Mouse (Mus musculus) heart, adult 2 months (tissue): ENCODE data around the gene Gm42791. TPM values are rescaled to one million over a fixed set of nuclear protein-coding genes. Genes with fewer than 3 reads are reported as not detected.

Experiments used
- DNase-seq, 2 experiments: peaks; one replicate each; pipeline ENCODE4 v3.0.0; 2021
- H3K27ac ChIP-seq: fragments of 200-600 bp; 2 replicates; pipeline ENCODE4 v1.8.1; 2022
- H3K27me3 ChIP-seq: fragments of 200-500 bp; 2 replicates; pipeline ENCODE4 v1.6.1; 2012; ENCODE audit warnings: mild to moderate bottlenecking, low read length, inconsistent platforms, mixed read lengths; ENCODE audit not compliant: control insufficient read depth, insufficient read depth
- H3K36me3 ChIP-seq: fragments of 200-500 bp; 2 replicates; pipeline ENCODE4 v1.6.1; 2012; ENCODE audit warnings: low read length, inconsistent platforms; ENCODE audit not compliant: control insufficient read depth, insufficient read depth
- H3K4me1 ChIP-seq: fragments of 200-500 bp; 2 replicates; pipeline ENCODE4 v1.6.1; 2011; ENCODE audit warnings: low read length; ENCODE audit not compliant: control insufficient read depth, insufficient read depth
- H3K4me3 ChIP-seq: fragments of 200-600 bp; 2 replicates; pipeline ENCODE4 v1.8.1; 2022
- H3K79me2 ChIP-seq: fragments of 200-500 bp; replicated peaks from 2 replicates; pipeline ENCODE4 v1.6.1; 2012; ENCODE audit warnings: mild to moderate bottlenecking, inconsistent platforms, low read length, moderate library complexity, mixed read lengths; ENCODE audit not compliant: control insufficient read depth, insufficient read depth
- H3K9ac ChIP-seq: fragments of 200-500 bp; 2 replicates; pipeline ENCODE4 v1.6.1; 2012; ENCODE audit warnings: low read depth, mild to moderate bottlenecking, control low read depth, inconsistent platforms, low read length, mixed read lengths
- CTCF ChIP-seq: fragments of 200-600 bp; IDR thresholded peaks from 2 replicates; pipeline ENCODE4 v1.8.1; 2022; ENCODE audit warnings: antibody characterized with exemption, mild to moderate bottlenecking, moderate library complexity
- EP300 ChIP-seq: fragments of 200-500 bp; IDR thresholded peaks from 2 replicates; pipeline ENCODE4 v1.6.1; 2011; ENCODE audit warnings: low read depth, low read length, control low read depth; ENCODE audit not compliant: insufficient read depth
- POLR2A ChIP-seq: fragments of 200-500 bp; IDR thresholded peaks from 2 replicates; pipeline ENCODE4 v1.6.1; 2011; ENCODE audit warnings: mild to moderate bottlenecking, low read depth, low read length, control low read depth; ENCODE audit not compliant: insufficient read depth
- WGBS: fragments of 180-500 bp; shearing (Covaris S2); methylation state at CpG from one replicate; pipeline ENCODE4 v1.1.7; 2018; 5-methylcytosine and 5-hydroxymethylcytosine counted together
- intact Hi-C: fragments of 180-260 bp; cut with DNase I; formaldehyde crosslinking; loops from one replicate; pipeline ENCODE4 v1.15.1; 2025
- polyA plus RNA-seq: library from polyadenylated mRNA; depleted of rRNA; stranded (reverse); fragments of >200 nt; gene quantifications from 2 replicates; pipeline ENCODE4 v1.2.3, GENCODE M21; 2012
- total RNA-seq, 2 experiments: library from RNA; stranded (reverse); gene quantifications; 2 replicates each; pipeline ENCODE4 v1.2.3; 2021

Gm42791 gene
- total and polyA plus RNA-seq, 3 experiments, result 5.7 to 5.9 TPM; not detected in 1

- H3K27ac ChIP-seq, result no peak overlapping the region
- no peaks in the 10 kb centered on the region for H3K27me3 ChIP-seq
- TF ChIP-seq POLR2A (no peak), EP300 (no peak)
- no peaks in the 10 kb centered on the region for H3K79me2 ChIP-seq
- H3K9ac ChIP-seq, result no peak overlapping the region
- WGBS, result 72% methylated on average over 7 of the region's 7 CpGs
- H3K36me3 ChIP-seq, result no peaks in the 10 kb centered on the region
- no peak for DNase-seq
- peaks cover 5% of the 10 kb centered on the region for H3K4me1 ChIP-seq
- intact Hi-C loops, result no loop called here
- H3K4me3 ChIP-seq, result no peak overlapping the region
These were observed 12.6 kb downstream of the Gm42791 start for GRCm38 (mm10) chr5:148982396-148982795.

- no peak for DNase-seq
- 47% methylated on average over 6 of the region's 6 CpGs for WGBS
- TF ChIP-seq EP300, result no peak
- TF ChIP-seq POLR2A, result no peak
- TF ChIP-seq CTCF, result no peak
- intact Hi-C loops, result no loop called here
- no peaks in the 10 kb centered on the region for H3K79me2 ChIP-seq
- H3K36me3 ChIP-seq, result no peaks in the 10 kb centered on the region
- no peak overlapping the region for H3K9ac ChIP-seq
- no peak overlapping the region for H3K4me3 ChIP-seq
- H3K4me1 ChIP-seq, result peaks cover 7% of the 10 kb centered on the region
- no peaks in the 10 kb centered on the region for H3K27me3 ChIP-seq
- no peak overlapping the region for H3K27ac ChIP-seq
These were observed 14.3 kb downstream of the Gm42791 start for GRCm38 (mm10) chr5:148980607-148981006.

GRCm38 (mm10) chr5:148978458-148979165 lies 16.3 kb downstream of the Gm42791 start:
- Histone ChIP-seq H3K9ac (no peak overlapping the region), H3K4me1 (peaks cover 7% of the 10 kb centered on the region), H3K27me3 (no peaks in the 10 kb centered on the region), H3K36me3 (no peaks in the 10 kb centered on the region), H3K79me2 (no peaks in the 10 kb centered on the region), H3K27ac (peak overlapping the region; percentile 68), H3K4me3 (no peak overlapping the region)
- intact Hi-C loops, result no loop called here
- 62% methylated on average over 18 of the region's 18 CpGs for WGBS
- no peak for DNase-seq
- peak; percentile 28; the same call in 1 of the 2 replicates for TF ChIP-seq POLR2A
- no peak for TF ChIP-seq EP300

GRCm38 (mm10) chr5:148977698-148978457 lies 17.1 kb downstream of the Gm42791 start:
- Histone ChIP-seq H3K27me3 (no peaks in the 10 kb centered on the region), H3K79me2 (no peaks in the 10 kb centered on the region), H3K4me3 (no peak overlapping the region; the same call in 1 of the 2 replicates), H3K9ac (no peak overlapping the region), H3K27ac (peak overlapping the region; percentile 68), H3K4me1 (peaks cover 7% of the 10 kb centered on the region), H3K36me3 (no peaks in the 10 kb centered on the region)
- DNase-seq, result peak in 1 of 2 experiments; percentile 26
- WGBS, result 25% methylated on average over 14 of the region's 14 CpGs
- TF ChIP-seq CTCF (no peak), EP300 (no peak), POLR2A (no peak)
- intact Hi-C loops, result no loop called here

- Histone ChIP-seq H3K36me3 (no peaks in the 10 kb centered on the region), H3K27ac (no peak overlapping the region), H3K27me3 (no peaks in the 10 kb centered on the region), H3K4me3 (no peak overlapping the region), H3K79me2 (no peaks in the 10 kb centered on the region), H3K9ac (no peak overlapping the region), H3K4me1 (peaks cover 7% of the 10 kb centered on the region)
- DNase-seq, result peak in 1 of 2 experiments; percentile 39
- intact Hi-C loops, result no loop called here
- TF ChIP-seq POLR2A (no peak), EP300 (no peak), CTCF (no peak)
- WGBS, result 89% methylated on average over 8 of the region's 8 CpGs
These were observed 18.1 kb downstream of the Gm42791 start for GRCm38 (mm10) chr5:148976876-148977275.

GRCm38 (mm10) chr5:148975035-148975434 lies 19.9 kb downstream of the Gm42791 start:
- no peak for DNase-seq
- no peak overlapping the region for H3K27ac ChIP-seq
- no peak overlapping the region for H3K9ac ChIP-seq
- no peaks in the 10 kb centered on the region for H3K79me2 ChIP-seq
- peaks cover 7% of the 10 kb centered on the region for H3K4me1 ChIP-seq
- no peaks in the 10 kb centered on the region for H3K36me3 ChIP-seq
- TF ChIP-seq CTCF, result no peak
- no peak for TF ChIP-seq POLR2A
- TF ChIP-seq EP300, result no peak
- no peaks in the 10 kb centered on the region for H3K27me3 ChIP-seq
- no peak overlapping the region for H3K4me3 ChIP-seq
- intact Hi-C loops, result no loop called here
- WGBS, result 94% methylated on average over 12 of the region's 12 CpGs
